Mouse (Mus musculus) C3H10T1/2 (cell line): ENCODE measurements around the gene Ccdc149. TPM values are rescaled to one million over a fixed set of nuclear protein-coding genes. Genes with fewer than 3 reads are reported as not detected.

Source experiments
- polyA plus RNA-seq, 2 experiments: library from polyadenylated mRNA; unstranded; fragments of >200 nt; fragmentation: generic; extraction: Trizol; gene quantifications; one replicate each; pipeline ENCODE4 v1.2.1; 2012; ENCODE audit warnings: missing spikeins in 2 of 2

Gene Ccdc149
- polyA plus RNA-seq, result under 1 TPM in 1 of 2 experiments, not detected in 1; 0.06 TPM

GRCm38 (mm10) chr5:52470991-52471801 is at the start of gene Ccdc149:
TSS of gene Ccdc149 (minus strand) at chr5:52471521.

GRCm38 (mm10) chr5:52363468-52364150 is 107.7 kb downstream of the Ccdc149 start, which contains the start of gene Sod3:
TSS of gene Sod3 (plus strand) at chr5:52363791.

Other genes with a start within 250 kb of the Ccdc149 start
- 10 to 100 TPM; 38.0 to 69.0 TPM for gene Sod3, start 107.7 kb downstream of the Ccdc149 start, polyA plus RNA-seq
- not detected for gene Lgi2, start 94.9 kb upstream of the Ccdc149 start, polyA plus RNA-seq
- 1 to 10 TPM in 1 of 2 experiments, under 1 TPM in 1; 0.42 to 3.3 TPM for gene Sepsecs, start 198.2 kb upstream of the Ccdc149 start, polyA plus RNA-seq